Mouse (Mus musculus) gastrocnemius, postnatal 10 days (tissue): Measurements from ENCODE around the gene Hopx. TPM values are rescaled to one million over a fixed set of nuclear protein-coding genes. Genes with fewer than 3 reads are reported as not detected.
A peak's percentile ranks its signal among the peaks of the same experiment; 100 is the strongest.

ENCODE experiments used
- DNase-seq: peaks from one replicate; pipeline ENCODE4 v3.0.0; 2021; ENCODE audit warnings: mixed read lengths
- total RNA-seq, 2 experiments: library from RNA; stranded (reverse); gene quantifications; 2 replicates each; pipeline ENCODE4 v1.2.3; 2021

Hopx gene
- total RNA-seq, 2 experiments from 2014 or later: 11.2 to 13.9 TPM

- peak; percentile 56 for DNase-seq
Measured at GRCm38 (mm10) chr5:77132457-77133135, 17.7 kb upstream of the Hopx start.

GRCm38 (mm10) chr5:77131879-77132278 lies 17.0 kb upstream of the Hopx start:
- no peak for DNase-seq

GRCm38 (mm10) chr5:77130310-77131020 lies 15.5 kb upstream of the Hopx start:
- DNase-seq: no peak

GRCm38 (mm10) chr5:77129907-77130306 lies 15.0 kb upstream of the Hopx start:
- no peak for DNase-seq

- DNase-seq: no peak
Measured at GRCm38 (mm10) chr5:77128854-77129253, 13.9 kb upstream of the Hopx start.

GRCm38 (mm10) chr5:77126415-77126968 lies 11.6 kb upstream of the Hopx start:
- DNase-seq: no peak

- no peak for DNase-seq
Measured at GRCm38 (mm10) chr5:77124817-77125283, 9.9 kb upstream of the Hopx start.

GRCm38 (mm10) chr5:77124165-77124564 lies 9.2 kb upstream of the Hopx start:
- DNase-seq: no peak

- DNase-seq: no peak
Measured at GRCm38 (mm10) chr5:77123597-77123996, 8.7 kb upstream of the Hopx start.

GRCm38 (mm10) chr5:77122254-77123192 lies 7.6 kb upstream of the Hopx start:
- no peak for DNase-seq

- no peak for DNase-seq
Measured at GRCm38 (mm10) chr5:77120701-77121100, 5.8 kb upstream of the Hopx start.

- no peak for DNase-seq
Measured at GRCm38 (mm10) chr5:77119475-77120422, 4.8 kb upstream of the Hopx start.

GRCm38 (mm10) chr5:77115732-77116131 lies 811 bp upstream of the Hopx start:
- DNase-seq: no peak

GRCm38 (mm10) chr5:77113773-77114172 lies 1.1 kb downstream of the Hopx start:
- DNase-seq: no peak

- no peak for DNase-seq
Measured at GRCm38 (mm10) chr5:77112066-77112465, 2.9 kb downstream of the Hopx start.

GRCm38 (mm10) chr5:77109814-77110213 lies 5.1 kb downstream of the Hopx start:
- no peak for DNase-seq

- no peak for DNase-seq
Measured at GRCm38 (mm10) chr5:77108806-77109205, 6.1 kb downstream of the Hopx start.

- no peak for DNase-seq
Measured at GRCm38 (mm10) chr5:77107146-77107822, 7.6 kb downstream of the Hopx start.

GRCm38 (mm10) chr5:77102522-77103365 lies 12.2 kb downstream of the Hopx start:
- no peak for DNase-seq

- DNase-seq: no peak
Measured at GRCm38 (mm10) chr5:77100691-77101090, 14.2 kb downstream of the Hopx start.
